Mouse (Mus musculus): ENCODE measurements around the gene Tns1.

GRCm38 (mm10) chr1:73904641-73905040 is 219.6 kb downstream of the Tns1 start:
- TF ChIP-seq EP300 (IDR thresholded peaks at IDR 0.05) (no peak), CTCF (IDR thresholded peaks at IDR 0.05) (no peak)

All from lung, postnatal 0 days (tissue).